Mouse (Mus musculus) frontal cortex, postnatal 14 days (tissue): ENCODE results near the gene Dpp4.

Source experiments
- DNase-seq, 2 experiments: peaks; one replicate each; pipeline ENCODE4 v3.0.0; 2022; ENCODE audit warnings: low spot score in 2 of 2

The Dpp4 gene

GRCm38 (mm10) chr2:62408701-62409201 is 3.3 kb downstream of the Dpp4 start:
- DNase-seq: no peak

GRCm38 (mm10) chr2:62408216-62408615 is 3.8 kb downstream of the Dpp4 start:
- DNase-seq: no peak

GRCm38 (mm10) chr2:62403556-62404135 is 8.4 kb downstream of the Dpp4 start:
- DNase-seq: no peak

GRCm38 (mm10) chr2:62401011-62401410 is 11.0 kb downstream of the Dpp4 start:
- no peak for DNase-seq

GRCm38 (mm10) chr2:62399832-62400231 is 12.2 kb downstream of the Dpp4 start:
- no peak for DNase-seq

GRCm38 (mm10) chr2:62399361-62399760 is 12.7 kb downstream of the Dpp4 start:
- no peak for DNase-seq

- no peak for DNase-seq
These were observed 13.7 kb downstream of the Dpp4 start for GRCm38 (mm10) chr2:62398115-62398875.

GRCm38 (mm10) chr2:62397661-62398060 is 14.4 kb downstream of the Dpp4 start:
- DNase-seq: no peak

GRCm38 (mm10) chr2:62396799-62397198 is 15.2 kb downstream of the Dpp4 start:
- DNase-seq: no peak

GRCm38 (mm10) chr2:62394800-62395199 is 17.2 kb downstream of the Dpp4 start:
- no peak for DNase-seq

GRCm38 (mm10) chr2:62392098-62392497 is 19.9 kb downstream of the Dpp4 start:
- DNase-seq: no peak

- no peak for DNase-seq
These were observed 21.0 kb downstream of the Dpp4 start for GRCm38 (mm10) chr2:62390961-62391461.

GRCm38 (mm10) chr2:62390305-62390704 is 21.7 kb downstream of the Dpp4 start:
- DNase-seq: no peak

- no peak for DNase-seq
These were observed 23.2 kb downstream of the Dpp4 start for GRCm38 (mm10) chr2:62388841-62389240.

- DNase-seq: no peak
These were observed 28.8 kb downstream of the Dpp4 start for GRCm38 (mm10) chr2:62383196-62383595.

- DNase-seq: no peak
These were observed 29.6 kb downstream of the Dpp4 start for GRCm38 (mm10) chr2:62382440-62382839.

GRCm38 (mm10) chr2:62381756-62382155 is 30.3 kb downstream of the Dpp4 start:
- no peak for DNase-seq

GRCm38 (mm10) chr2:62373692-62374091 is 38.3 kb downstream of the Dpp4 start:
- DNase-seq: no peak

GRCm38 (mm10) chr2:62370048-62370447 is 42.0 kb downstream of the Dpp4 start:
- DNase-seq: no peak

GRCm38 (mm10) chr2:62368349-62369053 is 43.5 kb downstream of the Dpp4 start:
- no peak for DNase-seq

GRCm38 (mm10) chr2:62363606-62364005 is 48.4 kb downstream of the Dpp4 start:
- DNase-seq: no peak

- no peak for DNase-seq
These were observed 49.8 kb downstream of the Dpp4 start for GRCm38 (mm10) chr2:62362211-62362610.
